ENCODE assay signal across 8 mouse cellular contexts in genomic region chr12:13026041-13026580, GRCm38 (mm10).
DNase-seq lines count a peak whose midpoint lies in the region; ATAC-seq and TF ChIP-seq lines count a peak whose summit lies in the region.

No protein-coding gene starts in this region.

- H3K36me3 ChIP-seq in kidney, adult 2 months (ENCODE audit: control insufficient read depth, insufficient read depth, low read length): no peaks in the 10 kb centered on the region
- H3K36me3 ChIP-seq in forebrain, embryonic 10.5 days (replicated peaks): no peaks in the 10 kb centered on the region
- H3K36me3 ChIP-seq in hindbrain, embryonic 12.5 days: no peaks in the 10 kb centered on the region
- no peaks in the 10 kb centered on the region for H3K36me3 ChIP-seq in lung, embryonic 14.5 days (ENCODE audit: insufficient read depth)

- H3K9ac ChIP-seq in hindbrain, embryonic 12.5 days: no peak overlapping the region
- H3K9ac ChIP-seq in lung, embryonic 14.5 days: no peak overlapping the region

- H3K4me3 ChIP-seq in kidney, adult 2 months (ENCODE audit: insufficient read depth, low read depth, low read length): no peak overlapping the region
- H3K4me3 ChIP-seq in forebrain, embryonic 10.5 days: no peak overlapping the region
- no peak overlapping the region for H3K4me3 ChIP-seq in hindbrain, embryonic 12.5 days
- no peak overlapping the region for H3K4me3 ChIP-seq in lung, embryonic 14.5 days (ENCODE audit: low read depth, low read length)

- H3K27me3 ChIP-seq in kidney, adult 2 months (replicated peaks; ENCODE audit: control insufficient read depth, insufficient read depth, low read length): no peaks in the 10 kb centered on the region
- H3K27me3 ChIP-seq in forebrain, embryonic 10.5 days (ENCODE audit: poor library complexity, severe bottlenecking): no peaks in the 10 kb centered on the region
- H3K27me3 ChIP-seq in hindbrain, embryonic 12.5 days: peaks cover 2% of the 10 kb centered on the region; the same call in 1 of the 2 replicates
- H3K27me3 ChIP-seq in lung, embryonic 14.5 days (ENCODE audit: insufficient read depth, low read length): no peaks in the 10 kb centered on the region

- TF ChIP-seq POLR2A in kidney, adult 2 months (IDR thresholded peaks at IDR 0.05; ENCODE audit: low read depth, low read length): no peak

- no peak overlapping the region for H3K27ac ChIP-seq in kidney, adult 2 months (ENCODE audit: insufficient read depth, low read depth, low read length)
- peak overlapping the region; percentile 76 for H3K27ac ChIP-seq in forebrain, embryonic 10.5 days
- peak overlapping the region; percentile 49; the same call in 1 of the 2 replicates for H3K27ac ChIP-seq in hindbrain, embryonic 12.5 days
- no peak overlapping the region; the same call in 1 of the 2 replicates for H3K27ac ChIP-seq in lung, embryonic 14.5 days (ENCODE audit: low read depth)

- H3K4me1 ChIP-seq in kidney, adult 2 months (ENCODE audit: control insufficient read depth, insufficient read depth, low read length): no peaks in the 10 kb centered on the region
- peaks cover 35% of the 10 kb centered on the region for H3K4me1 ChIP-seq in forebrain, embryonic 10.5 days
- H3K4me1 ChIP-seq in hindbrain, embryonic 12.5 days: peaks cover 14% of the 10 kb centered on the region; the same call in 1 of the 2 replicates
- no peaks in the 10 kb centered on the region for H3K4me1 ChIP-seq in lung, embryonic 14.5 days (ENCODE audit: insufficient read depth)

- peak; percentile 16 for DNase-seq in kidney, adult 2 months
- DNase-seq in kidney, adult 9 months: no peak
- DNase-seq in forebrain, embryonic 10.5 days (ENCODE audit: extremely low spot score, low spot score): no peak
- peak; percentile 84 for DNase-seq in lung, embryonic 14.5 days
- DNase-seq in yolk sac, embryonic 10.5 days (ENCODE audit: low spot score): peak; percentile 18
- no peak for DNase-seq in cerebellum, adult 9-10 months
- DNase-seq in testis, postnatal 10 days (ENCODE audit: low spot score): no peak

- H3K4me2 ChIP-seq in hindbrain, embryonic 12.5 days (replicated peaks): no peak overlapping the region
- H3K4me2 ChIP-seq in lung, embryonic 14.5 days: no peak overlapping the region

- no peak for TF ChIP-seq CTCF in kidney, adult 2 months (conservative IDR thresholded peaks at IDR 0.05; ENCODE audit: insufficient read depth, insufficient read length, low read depth, low read length)
- TF ChIP-seq CTCF in lung, embryonic 14.5 days (IDR thresholded peaks at IDR 0.05; ENCODE audit: low read depth): no peak

- WGBS in kidney, adult 2 months: 58% methylated on average over 7 of the region's 7 CpGs
- 52% methylated on average over 7 of the region's 7 CpGs for WGBS in forebrain, embryonic 10.5 days
- 47% methylated on average over 7 of the region's 7 CpGs for WGBS in hindbrain, embryonic 12.5 days
- 39% methylated on average over 7 of the region's 7 CpGs for WGBS in lung, embryonic 14.5 days

- H3K9me3 ChIP-seq in forebrain, embryonic 10.5 days: no peaks in the 10 kb centered on the region
- H3K9me3 ChIP-seq in hindbrain, embryonic 12.5 days (replicated peaks): no peaks in the 10 kb centered on the region
- H3K9me3 ChIP-seq in lung, embryonic 14.5 days (ENCODE audit: low read depth, low read length): no peaks in the 10 kb centered on the region

- peak; percentile 66; the same call in 1 of the 2 replicates for ATAC-seq in hindbrain, embryonic 12.5 days (ENCODE audit: low FRiP score)
- ATAC-seq in lung, embryonic 14.5 days (ENCODE audit: insufficient read depth): peak; percentile 93

Comparison
In these comparisons a context has a peak if more than half of its experiments do, and no peak if none do; other contexts are left out.
1. DNase-seq: peak in kidney, adult 2 months (single experiment), lung, embryonic 14.5 days (single experiment) and yolk sac, embryonic 10.5 days (single experiment); none in kidney, adult 9 months (single experiment), forebrain, embryonic 10.5 days (single experiment), cerebellum, adult 9-10 months (single experiment) and testis, postnatal 10 days (single experiment).
2. H3K27ac ChIP-seq: peak in forebrain, embryonic 10.5 days (single experiment) and hindbrain, embryonic 12.5 days (single experiment); none in kidney, adult 2 months (single experiment) and lung, embryonic 14.5 days (single experiment).